Mouse (Mus musculus) small intestine, adult 2 months (tissue): Measurements from ENCODE around the gene Lemd1. TPM values are rescaled to one million over a fixed set of nuclear protein-coding genes. Genes with fewer than 3 reads are reported as not detected.

Source experiments
- H3K27ac ChIP-seq: fragments of 200-500 bp; 2 replicates; pipeline ENCODE4 v1.5.1; 2012; ENCODE audit warnings: low read depth, low read length, control low read depth, inconsistent platforms; ENCODE audit not compliant: insufficient read depth
- H3K27me3 ChIP-seq: fragments of 200-500 bp; 2 replicates; pipeline ENCODE4 v1.6.1; 2012; ENCODE audit warnings: mild to moderate bottlenecking, moderate library complexity, low read length, inconsistent platforms; ENCODE audit not compliant: control insufficient read depth, insufficient read depth
- H3K36me3 ChIP-seq: fragments of 200-500 bp; 2 replicates; pipeline ENCODE4 v1.6.1; 2012; ENCODE audit warnings: mild to moderate bottlenecking, low read length, control low read depth, inconsistent platforms; ENCODE audit not compliant: control insufficient read depth, insufficient read depth
- H3K4me1 ChIP-seq: fragments of 200-500 bp; 2 replicates; pipeline ENCODE4 v1.6.1; 2012; ENCODE audit warnings: low read length, inconsistent platforms, mixed read lengths; ENCODE audit not compliant: control insufficient read depth, insufficient read depth, insufficient read length
- H3K4me3 ChIP-seq: fragments of 200-500 bp; 2 replicates; pipeline ENCODE4 v1.5.1; 2012; ENCODE audit warnings: low read depth, mild to moderate bottlenecking, control low read depth, inconsistent platforms, low read length, moderate library complexity
- CTCF ChIP-seq: fragments of 200-500 bp; IDR thresholded peaks from 2 replicates; pipeline ENCODE4 v1.5.1; 2012; ENCODE audit warnings: low read depth, mild to moderate bottlenecking, control low read depth, inconsistent platforms, low read length, moderate library complexity, mixed read lengths; ENCODE audit not compliant: insufficient replicate concordance, insufficient read length; ENCODE audit errors: extremely low read depth
- POLR2A ChIP-seq: fragments of 200-500 bp; IDR thresholded peaks from 2 replicates; pipeline ENCODE4 v1.6.1; 2012; ENCODE audit warnings: low read depth, mild to moderate bottlenecking, control low read depth, inconsistent platforms, low read length, moderate library complexity
- WGBS: fragments of 180-500 bp; shearing (Covaris S2); methylation state at CpG from one replicate; pipeline ENCODE4 v1.1.7; 2018; 5-methylcytosine and 5-hydroxymethylcytosine counted together
- polyA plus RNA-seq: library from polyadenylated mRNA; depleted of rRNA; stranded (reverse); fragments of >200 nt; gene quantifications from 2 replicates; pipeline ENCODE4 v1.2.3, GENCODE M21; 2012

The Lemd1 gene
- polyA plus RNA-seq, 1 experiment = 0.09 TPM

- no peaks in the 10 kb centered on the region for H3K36me3 ChIP-seq
- no peaks in the 10 kb centered on the region for H3K4me1 ChIP-seq
- TF ChIP-seq POLR2A (no peak), CTCF (no peak)
- WGBS = 51% methylated on average over 2 of the region's 2 CpGs
- peaks cover 4% of the 10 kb centered on the region for H3K27me3 ChIP-seq
- no peak overlapping the region for H3K4me3 ChIP-seq
- H3K27ac ChIP-seq = no peak overlapping the region
Measured at GRCm38 (mm10) chr1:132201936-132202335, 10.7 kb downstream of the Lemd1 start.

GRCm38 (mm10) chr1:132202771-132203170 is 11.5 kb downstream of the Lemd1 start:
- H3K4me1 ChIP-seq = no peaks in the 10 kb centered on the region
- H3K27ac ChIP-seq = no peak overlapping the region
- no peaks in the 10 kb centered on the region for H3K36me3 ChIP-seq
- 93% methylated on average over 5 of the region's 5 CpGs for WGBS
- no peak overlapping the region for H3K4me3 ChIP-seq
- no peak for TF ChIP-seq CTCF
- no peak for TF ChIP-seq POLR2A
- peaks cover 4% of the 10 kb centered on the region for H3K27me3 ChIP-seq

GRCm38 (mm10) chr1:132205958-132206357 is 14.7 kb downstream of the Lemd1 start:
- peaks cover 2% of the 10 kb centered on the region; the same call in 1 of the 2 replicates for H3K27me3 ChIP-seq
- H3K36me3 ChIP-seq = no peaks in the 10 kb centered on the region
- no peaks in the 10 kb centered on the region for H3K4me1 ChIP-seq
- H3K4me3 ChIP-seq = no peak overlapping the region
- TF ChIP-seq POLR2A = no peak
- no peak overlapping the region for H3K27ac ChIP-seq
- WGBS = 60% methylated on average over 5 of the region's 5 CpGs

GRCm38 (mm10) chr1:132206828-132207227 is 15.6 kb downstream of the Lemd1 start:
- H3K4me3 ChIP-seq = no peak overlapping the region
- no peaks in the 10 kb centered on the region for H3K36me3 ChIP-seq
- H3K4me1 ChIP-seq = no peaks in the 10 kb centered on the region
- no peak overlapping the region for H3K27ac ChIP-seq
- peaks cover 2% of the 10 kb centered on the region; the same call in 1 of the 2 replicates for H3K27me3 ChIP-seq
- 74% methylated on average over 3 of the region's 3 CpGs for WGBS
- no peak for TF ChIP-seq CTCF
- no peak for TF ChIP-seq POLR2A

GRCm38 (mm10) chr1:132208154-132208553 is 16.9 kb downstream of the Lemd1 start:
- 18% methylated on average over 4 of the region's 4 CpGs for WGBS
- H3K4me1 ChIP-seq = no peaks in the 10 kb centered on the region
- no peak for TF ChIP-seq POLR2A
- TF ChIP-seq CTCF = no peak
- no peaks in the 10 kb centered on the region for H3K36me3 ChIP-seq
- H3K27ac ChIP-seq = no peak overlapping the region
- H3K27me3 ChIP-seq = peaks cover 2% of the 10 kb centered on the region; the same call in 1 of the 2 replicates
- H3K4me3 ChIP-seq = no peak overlapping the region

GRCm38 (mm10) chr1:132209400-132209799 is 18.2 kb downstream of the Lemd1 start:
- Histone ChIP-seq H3K27ac (no peak overlapping the region), H3K4me3 (no peak overlapping the region), H3K4me1 (no peaks in the 10 kb centered on the region), H3K36me3 (no peaks in the 10 kb centered on the region), H3K27me3 (peaks cover 2% of the 10 kb centered on the region; the same call in 1 of the 2 replicates)
- no peak for TF ChIP-seq CTCF
- TF ChIP-seq POLR2A = no peak
- 47% methylated on average over 10 of the region's 10 CpGs for WGBS

- no peaks in the 10 kb centered on the region for H3K36me3 ChIP-seq
- TF ChIP-seq CTCF = peak; percentile 53; the same call in 1 of the 2 replicates
- TF ChIP-seq POLR2A = no peak
- H3K27me3 ChIP-seq = peaks cover 2% of the 10 kb centered on the region; the same call in 1 of the 2 replicates
- no peak overlapping the region for H3K27ac ChIP-seq
- H3K4me3 ChIP-seq = no peak overlapping the region
- WGBS = 15% methylated on average over 7 of the region's 7 CpGs
- H3K4me1 ChIP-seq = no peaks in the 10 kb centered on the region
Measured at GRCm38 (mm10) chr1:132210922-132211321, 19.7 kb downstream of the Lemd1 start.

GRCm38 (mm10) chr1:132211672-132212071 is 20.4 kb downstream of the Lemd1 start:
- Histone ChIP-seq H3K27me3 (peaks cover 2% of the 10 kb centered on the region; the same call in 1 of the 2 replicates), H3K4me1 (no peaks in the 10 kb centered on the region), H3K27ac (no peak overlapping the region), H3K36me3 (no peaks in the 10 kb centered on the region), H3K4me3 (no peak overlapping the region)
- TF ChIP-seq POLR2A = no peak
- WGBS = 39% methylated on average over 12 of the region's 12 CpGs
